ENCODE assay signal across 32 mouse cellular contexts in the genomic region with DNA sequence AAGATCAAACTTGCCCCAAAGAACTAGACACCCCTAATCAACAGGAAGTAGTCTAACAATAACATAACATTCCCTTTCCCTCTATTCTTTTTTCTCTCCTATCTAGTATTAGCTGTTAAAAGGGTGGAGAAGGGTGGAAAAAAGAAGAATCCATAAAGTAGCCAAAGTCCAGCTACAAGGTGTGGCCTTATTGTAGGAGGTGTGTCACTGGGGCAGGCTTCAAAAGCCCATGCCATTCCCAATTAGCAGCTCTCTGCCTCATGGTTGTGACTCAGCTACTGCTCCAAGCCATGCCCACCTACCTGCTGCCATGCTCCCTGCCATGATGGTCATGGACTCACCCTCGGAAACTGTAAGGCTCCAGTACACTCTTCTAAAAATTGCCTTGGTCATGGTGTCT. TPM values are rescaled to one million over a fixed set of nuclear protein-coding genes. Genes with fewer than 3 reads are reported as not detected.
DNase-seq lines count a peak whose midpoint lies in the region; ATAC-seq and TF ChIP-seq lines count a peak whose summit lies in the region.
"Had no signal": no experiment of that assay in that cellular context is flagged by ENCODE, and none has a peak within 500 bp of the region (broad histone marks: within the 10 kb centered on the region; RNA-seq: fewer than 3 reads in every experiment).

No protein-coding gene starts in this region.

- no peaks in the 10 kb centered on the region for H3K36me3 ChIP-seq in intestine, embryonic 15.5 days
- peaks cover 19% of the 10 kb centered on the region; the same call in 1 of the 2 replicates for H3K36me3 ChIP-seq in intestine, postnatal 0 days (ENCODE audit: control insufficient read depth, insufficient read depth)
- H3K36me3 ChIP-seq in small intestine, adult 2 months (ENCODE audit: control insufficient read depth, insufficient read depth, low read length): peaks cover 32% of the 10 kb centered on the region
- H3K36me3 ChIP-seq: embryonic facial prominence, embryonic 13.5 days; embryonic facial prominence, embryonic 15.5 days; forebrain, embryonic 10.5 days; forebrain, embryonic 12.5 days; G1E had no signal

- no peak overlapping the region for H3K4me3 ChIP-seq in intestine, embryonic 15.5 days (replicated peaks)
- H3K4me3 ChIP-seq in intestine, postnatal 0 days (ENCODE audit: low read depth, low read length): no peak overlapping the region
- H3K4me3 ChIP-seq in small intestine, adult 2 months (ENCODE audit: low read depth, low read length): no peak overlapping the region
- H3K4me3 ChIP-seq: embryonic facial prominence, embryonic 13.5 days; embryonic facial prominence, embryonic 15.5 days; erythroblast, embryonic 14.5 days; forebrain, embryonic 10.5 days; forebrain, embryonic 12.5 days had no signal

- H3K4me2 ChIP-seq in intestine, embryonic 15.5 days (replicated peaks): no peak overlapping the region
- no peak overlapping the region for H3K4me2 ChIP-seq in intestine, postnatal 0 days (replicated peaks; ENCODE audit: low read depth)
- H3K4me2 ChIP-seq: embryonic facial prominence, embryonic 13.5 days; embryonic facial prominence, embryonic 15.5 days; forebrain, embryonic 12.5 days had no signal

- H3K9me3 ChIP-seq in intestine, embryonic 15.5 days: no peaks in the 10 kb centered on the region
- H3K9me3 ChIP-seq in intestine, postnatal 0 days (ENCODE audit: control insufficient read depth): no peaks in the 10 kb centered on the region
- H3K9me3 ChIP-seq: embryonic facial prominence, embryonic 13.5 days; embryonic facial prominence, embryonic 15.5 days; forebrain, embryonic 10.5 days; forebrain, embryonic 12.5 days; G1E had no signal

- TF ChIP-seq POLR2A in small intestine, adult 2 months (IDR thresholded peaks at IDR 0.05; ENCODE audit: low read depth, low read length): no peak

- 85% methylated on average over 1 of the region's 1 CpGs for WGBS in intestine, embryonic 15.5 days
- WGBS in intestine, postnatal 0 days: 66% methylated on average over 1 of the region's 1 CpGs
- 41% methylated on average over 1 of the region's 1 CpGs for WGBS in small intestine, adult 2 months

- no peak overlapping the region for H3K27ac ChIP-seq in intestine, embryonic 15.5 days
- no peak overlapping the region for H3K27ac ChIP-seq in intestine, postnatal 0 days (ENCODE audit: low read depth, low read length)
- H3K27ac ChIP-seq in small intestine, adult 2 months (ENCODE audit: insufficient read depth, low read depth, low read length): peak overlapping the region; percentile 65
- H3K27ac ChIP-seq: embryonic facial prominence, embryonic 13.5 days; embryonic facial prominence, embryonic 15.5 days; forebrain, embryonic 10.5 days; forebrain, embryonic 12.5 days had no signal

- no peaks in the 10 kb centered on the region for H3K27me3 ChIP-seq in intestine, embryonic 15.5 days (replicated peaks)
- no peaks in the 10 kb centered on the region for H3K27me3 ChIP-seq in intestine, postnatal 0 days (replicated peaks; ENCODE audit: control insufficient read depth, insufficient read depth, low read length)
- H3K27me3 ChIP-seq in small intestine, adult 2 months (ENCODE audit: control insufficient read depth, insufficient read depth, low read length): no peaks in the 10 kb centered on the region
- H3K27me3 ChIP-seq: CH12.LX; embryonic facial prominence, embryonic 13.5 days; embryonic facial prominence, embryonic 15.5 days; forebrain, embryonic 12.5 days; Patski had no signal

- TF ChIP-seq CTCF in intestine, postnatal 0 days (IDR thresholded peaks at IDR 0.05; ENCODE audit: low read depth): no peak
- no peak for TF ChIP-seq CTCF in small intestine, adult 2 months (IDR thresholded peaks at IDR 0.05; ENCODE audit: extremely low read depth, insufficient read length, insufficient replicate concordance, low read depth, low read length)

- no peak for DNase-seq in kidney, postnatal 25 days
- no peak for DNase-seq in urinary bladder, postnatal 14 days (ENCODE audit: low spot score)
- DNase-seq in left cerebral cortex, postnatal 36 days (ENCODE audit: low spot score in 2 of 2): no peak
- DNase-seq: adrenal gland, adult 2 months; adrenal gland, postnatal 10 days; adrenal gland, postnatal 25 days; B cell, adult 2 months; cerebellum, adult 11 months; cerebellum, adult 18-20 months; cerebellum, adult 8-10 months; cerebellum, adult 9-11 months; cerebellum, postnatal 14 days; cerebellum, postnatal 36 days; embryo, embryonic 11 days had no signal

- ATAC-seq in intestine, embryonic 15.5 days: peak; percentile 76
- ATAC-seq in intestine, postnatal 0 days: peak; percentile 77
- ATAC-seq: activated CD4-positive, CD25-positive, alpha-beta regulatory T cell, adult 4 months; CD4-positive, CD25-positive, alpha-beta regulatory T cell, adult 4 months; forebrain, embryonic 14.5 days; forebrain, embryonic 16.5 days; Patski had no signal

- H3K4me1 ChIP-seq in intestine, embryonic 15.5 days (replicated peaks): no peaks in the 10 kb centered on the region; the same call in 1 of the 2 replicates
- H3K4me1 ChIP-seq in intestine, postnatal 0 days (replicated peaks; ENCODE audit: control insufficient read depth, insufficient read depth, low read length): 0 out of 2 replicates have a peak, but pooled peaks cover 7% of the 10 kb centered on the region
- H3K4me1 ChIP-seq in small intestine, adult 2 months (ENCODE audit: control insufficient read depth, insufficient read depth, insufficient read length, low read length): peaks cover 11% of the 10 kb centered on the region; the same call in 1 of the 2 replicates

- intact Hi-C loops in left cerebral cortex, postnatal 36 days (cut with DNase I): no loop called here

- H3K9ac ChIP-seq in intestine, embryonic 15.5 days: no peak overlapping the region
- no peak overlapping the region for H3K9ac ChIP-seq in intestine, postnatal 0 days (ENCODE audit: low read depth, low read length)
- H3K9ac ChIP-seq: embryonic facial prominence, embryonic 13.5 days; embryonic facial prominence, embryonic 15.5 days; forebrain, embryonic 12.5 days had no signal

RNA-seq across cellular contexts. Expression of gene Acot11, which starts 32.2 kb away (rescaled TPM):
- 12.2 and 14.1 TPM in 2 replicates for polyA plus RNA-seq in intestine, embryonic 15.5 days (2015; fragmentation: Nextera tagmentation; extraction: Ambion mirVana)
- 7.8 and 7.9 TPM in 2 replicates for polyA plus RNA-seq in intestine, postnatal 0 days (2015; fragmentation: Nextera tagmentation; extraction: Ambion mirVana)
- 24.9 and 32.1 TPM in 2 replicates for polyA plus RNA-seq in small intestine, adult 2 months (2012; rRNA removed)
- 10 to 100 TPM; 43.0 to 51.2 TPM for total RNA-seq in left cerebral cortex, postnatal 36 days (2021)

RNA-seq across cellular contexts. Expression of gene Fam151a, which starts 38.9 kb away (rescaled TPM):
- 1.2 and 1.3 TPM in 2 replicates for polyA plus RNA-seq in intestine, embryonic 15.5 days (2015; fragmentation: Nextera tagmentation; extraction: Ambion mirVana)
- polyA plus RNA-seq in intestine, postnatal 0 days (2015; fragmentation: Nextera tagmentation; extraction: Ambion mirVana): 0.25 and 0.31 TPM in 2 replicates
- 1.4 and 449 TPM in 2 replicates for polyA plus RNA-seq in small intestine, adult 2 months (2012; rRNA removed)
- total RNA-seq in left cerebral cortex, postnatal 36 days (2021): not detected
- total RNA-seq: common myeloid progenitor, adult 5-6 weeks; G1E had no signal
- polyA plus RNA-seq: activated CD4-positive, CD25-positive, alpha-beta regulatory T cell, adult 4 months; adrenal gland, adult 2 months; brain, embryonic 14.5 days; CD4-positive, CD25-positive, alpha-beta regulatory T cell, adult 4 months; embryonic facial prominence, embryonic 13.5 days; erythroblast, embryonic 14.5 days; forebrain, embryonic 12.5 days; forebrain, embryonic 14.5 days; forebrain, embryonic 16.5 days; G1E; Patski had no signal

RNA-seq across cellular contexts. Expression of gene Mroh7, which starts 41.8 kb away (rescaled TPM):
- polyA plus RNA-seq in intestine, embryonic 15.5 days (2015; fragmentation: Nextera tagmentation; extraction: Ambion mirVana): 0.16 and 0.38 TPM in 2 replicates
- polyA plus RNA-seq in intestine, postnatal 0 days (2015; fragmentation: Nextera tagmentation; extraction: Ambion mirVana): 0.33 TPM in 2 replicates
- polyA plus RNA-seq in small intestine, adult 2 months (2012; rRNA removed): 1.0 and 17.2 TPM in 2 replicates
- total RNA-seq in left cerebral cortex, postnatal 36 days (2021): 1 to 10 TPM; 2.2 to 4.1 TPM
- total RNA-seq: CH12.LX; common myeloid progenitor, adult 5-6 weeks had no signal
- polyA plus RNA-seq: activated CD4-positive, CD25-positive, alpha-beta regulatory T cell, adult 4 months; CD4-positive, CD25-positive, alpha-beta regulatory T cell, adult 4 months; embryonic facial prominence, embryonic 11.5 days; erythroblast, embryonic 14.5 days; G1E had no signal
